Mouse (Mus musculus) frontal cortex, postnatal 25 days (tissue): ENCODE measurements around the gene Zfp14.

Source experiments
- DNase-seq, 2 experiments: peaks; one replicate each; pipeline ENCODE4 v3.0.0; 2022; ENCODE audit warnings: low spot score in 2 of 2

The Zfp14 gene

DNA sequence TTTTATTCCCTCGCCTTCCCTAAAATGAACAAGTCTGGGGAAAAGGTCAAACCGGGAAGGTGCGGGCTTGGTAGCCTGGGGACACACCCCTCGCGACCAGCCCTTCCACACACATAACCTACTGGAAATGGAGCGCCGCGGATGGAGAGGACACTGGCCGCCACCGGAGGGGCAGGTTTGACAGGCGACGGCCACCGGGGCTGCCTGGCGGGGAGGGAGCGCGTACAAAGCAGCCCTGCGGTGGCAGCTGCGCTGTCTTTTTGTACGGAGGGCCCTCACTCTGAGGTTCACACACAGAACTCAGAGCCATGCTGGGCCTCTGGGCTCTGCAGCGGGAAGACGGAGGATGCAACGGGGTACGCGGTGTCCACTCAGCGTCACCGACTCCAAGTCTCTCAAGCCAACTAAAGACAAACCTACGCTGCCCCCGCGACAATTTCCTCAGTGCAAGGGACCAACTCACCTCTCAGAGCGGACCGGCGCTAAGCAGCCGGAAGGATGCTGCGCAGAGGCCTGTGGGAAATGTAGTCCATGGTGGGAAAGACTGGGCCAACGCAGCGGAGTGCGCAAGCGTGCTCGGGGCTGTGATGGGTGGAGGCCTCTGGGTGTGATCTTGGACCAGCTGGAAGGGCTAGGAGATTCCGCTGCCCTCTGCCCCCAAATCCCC is at the start of gene Zfp14:
Zfp14 (minus strand) TSS at position 499 of the 667 bp plus-strand sequence.
- peak; percentile 82 to 86 for DNase-seq

DNA sequence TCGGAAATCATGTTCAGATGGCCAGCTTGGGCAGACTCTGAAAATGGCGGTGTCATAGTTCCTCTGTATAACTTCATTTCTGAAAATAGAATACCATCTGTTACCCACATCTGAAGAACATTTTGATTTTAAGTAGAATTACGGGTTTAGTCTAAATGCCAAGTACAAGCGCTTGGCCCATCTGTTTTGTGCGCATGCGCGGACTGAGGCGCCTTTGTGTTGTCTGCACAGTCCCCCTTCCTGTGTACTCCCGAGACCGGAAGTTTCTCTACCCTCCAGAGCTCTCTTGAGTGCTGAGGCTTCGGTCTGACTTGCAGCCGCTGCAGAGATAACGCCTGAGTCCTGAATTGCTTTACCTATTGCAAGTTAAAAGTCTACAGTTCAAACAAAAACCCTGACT is 48.1 kb upstream of the Zfp14 start:
- DNase-seq, result peak; percentile 58 to 65

DNA sequence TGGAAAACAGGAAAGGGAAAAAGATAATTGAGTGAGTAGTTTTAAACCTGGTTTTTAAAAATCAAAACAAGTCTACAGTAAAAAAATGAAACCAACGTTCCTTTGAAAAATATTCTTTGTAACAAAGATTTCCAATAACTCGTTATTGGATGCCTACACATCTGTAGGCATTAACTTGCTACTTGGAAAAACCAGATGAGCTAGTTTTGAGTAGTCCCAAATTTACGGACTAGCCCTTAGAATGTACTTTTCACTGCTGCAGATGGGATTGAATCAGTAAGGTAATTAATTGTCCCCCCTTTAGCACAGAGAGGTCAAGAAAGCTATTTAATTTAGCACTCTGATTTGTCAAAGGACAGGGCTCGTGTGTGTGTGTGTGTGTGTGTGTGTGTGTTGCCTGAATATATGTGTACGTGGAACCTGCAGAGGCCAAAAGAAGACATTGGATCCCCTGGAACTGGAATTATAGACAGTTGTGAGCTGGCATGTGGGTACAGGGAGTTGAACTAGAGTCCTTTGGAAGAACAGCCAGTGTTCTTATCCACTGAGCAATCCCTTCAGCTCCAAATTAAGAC is 44.5 kb upstream of the Zfp14 start:
- DNase-seq, result no peak

DNA sequence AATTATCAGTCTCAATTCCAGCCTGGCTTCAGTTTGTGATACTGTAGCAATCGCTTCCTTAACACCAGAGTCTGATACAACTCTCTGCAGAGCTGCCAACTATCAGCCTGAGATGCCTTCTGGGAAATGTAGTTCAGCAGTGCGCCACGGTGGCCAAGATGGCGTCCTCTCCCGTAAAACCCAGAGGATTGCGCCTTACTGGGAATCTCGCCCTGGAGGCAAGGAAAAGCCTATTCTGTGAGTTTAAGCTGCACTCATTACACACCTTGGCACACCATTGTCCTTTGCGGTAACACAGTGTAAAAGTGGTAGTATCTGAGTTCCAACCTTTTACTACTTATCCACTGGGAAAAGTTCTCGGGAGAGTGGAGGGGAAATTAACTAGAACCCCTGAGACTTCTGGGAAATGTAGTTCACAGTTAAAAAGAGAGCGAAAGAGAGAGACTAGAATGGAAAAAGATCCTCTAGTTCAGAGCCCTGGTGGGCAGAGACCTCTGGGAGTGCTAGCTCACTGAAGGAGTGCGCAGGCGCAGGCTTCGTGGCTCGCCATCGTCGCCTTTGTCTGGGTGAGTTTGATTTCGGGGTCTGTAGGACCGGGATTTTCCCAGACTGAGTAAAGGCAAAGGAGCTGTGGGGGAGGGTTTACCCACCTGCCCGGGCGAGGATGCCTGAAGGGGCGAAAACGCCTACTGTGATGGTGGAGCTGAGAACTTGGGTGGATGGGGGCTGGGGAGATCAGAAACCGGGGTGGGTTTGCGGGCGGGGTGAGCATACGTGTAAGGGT is 43.7 kb upstream of the Zfp14 start, which contains the start of gene Zfp260:
Zfp260 (plus strand) TSS at position 132 of the 784 bp plus-strand sequence.
- DNase-seq, result peak; percentile 80 to 82

DNA sequence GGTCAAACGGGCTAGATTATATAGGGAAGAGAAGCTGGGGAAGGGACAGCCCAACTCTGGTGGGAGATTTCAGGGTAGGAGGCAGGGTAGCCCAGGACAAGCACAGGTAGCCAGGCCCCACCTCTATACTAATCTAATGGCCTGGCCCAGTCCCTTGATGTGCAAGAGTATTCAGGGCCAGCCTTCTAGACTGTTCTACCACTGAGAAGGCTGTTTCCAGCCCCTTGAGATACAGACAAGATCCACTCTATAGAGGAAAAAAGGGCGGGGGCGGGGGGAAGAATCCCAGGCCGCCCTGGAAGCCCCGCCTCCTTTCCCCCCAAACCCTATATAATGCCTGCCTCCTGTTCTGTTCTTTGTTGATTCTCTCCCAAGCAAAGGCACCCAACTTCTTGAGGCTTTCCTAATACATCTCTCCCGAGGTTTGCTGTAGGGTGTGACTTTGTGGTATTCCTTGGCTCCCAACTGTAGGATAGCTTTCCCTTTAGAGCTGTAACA is 42.8 kb upstream of the Zfp14 start:
- DNase-seq, result no peak

DNA sequence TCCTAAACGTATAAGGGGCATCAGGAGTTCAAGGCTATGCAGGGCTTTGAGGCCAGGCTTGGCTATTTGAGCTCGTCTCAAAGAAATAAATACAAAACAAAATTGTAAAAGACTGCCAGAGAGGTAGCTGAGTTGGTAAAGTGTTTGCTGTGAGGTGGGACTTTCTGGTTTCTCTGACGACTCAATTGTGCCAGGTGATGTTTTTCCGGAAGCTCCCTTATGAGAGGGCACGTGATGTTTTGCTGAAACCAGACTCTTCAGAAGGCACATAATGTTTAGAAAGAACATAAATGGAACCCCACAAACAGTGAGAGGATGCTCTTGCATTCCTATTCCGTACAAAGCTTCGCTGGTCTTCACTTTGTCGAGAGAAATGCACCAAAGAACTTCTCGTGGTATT is 41.5 kb upstream of the Zfp14 start:
- DNase-seq, result no peak

DNA sequence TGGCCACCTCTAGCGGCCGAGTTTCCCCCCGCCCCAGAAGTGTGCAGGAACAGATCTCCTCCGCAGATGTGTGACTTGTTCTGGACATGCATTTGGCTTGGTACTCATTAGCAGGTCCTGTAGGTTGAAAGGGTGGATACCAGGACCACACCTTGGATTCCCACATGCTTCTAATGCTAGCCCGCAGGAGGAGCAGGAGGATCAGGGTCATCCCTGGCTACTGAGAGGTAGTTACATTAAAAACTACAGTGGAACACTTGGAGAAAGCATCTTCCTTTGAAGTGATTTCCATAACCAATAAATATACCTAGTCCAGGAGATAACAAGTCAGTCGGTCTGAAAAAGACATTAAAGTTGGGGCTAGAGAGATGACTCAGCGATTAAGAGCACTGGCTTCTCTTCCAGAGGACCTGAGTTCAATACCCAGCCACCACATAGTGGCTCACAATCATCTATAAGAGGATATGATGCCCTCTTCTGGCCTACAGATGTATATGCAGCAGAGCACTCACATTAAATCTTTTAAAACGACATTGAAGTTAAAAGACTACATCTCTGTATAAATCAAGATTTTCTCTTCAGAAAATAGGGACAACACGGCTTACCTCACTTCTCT is 39.9 kb upstream of the Zfp14 start:
- DNase-seq, result no peak

DNA sequence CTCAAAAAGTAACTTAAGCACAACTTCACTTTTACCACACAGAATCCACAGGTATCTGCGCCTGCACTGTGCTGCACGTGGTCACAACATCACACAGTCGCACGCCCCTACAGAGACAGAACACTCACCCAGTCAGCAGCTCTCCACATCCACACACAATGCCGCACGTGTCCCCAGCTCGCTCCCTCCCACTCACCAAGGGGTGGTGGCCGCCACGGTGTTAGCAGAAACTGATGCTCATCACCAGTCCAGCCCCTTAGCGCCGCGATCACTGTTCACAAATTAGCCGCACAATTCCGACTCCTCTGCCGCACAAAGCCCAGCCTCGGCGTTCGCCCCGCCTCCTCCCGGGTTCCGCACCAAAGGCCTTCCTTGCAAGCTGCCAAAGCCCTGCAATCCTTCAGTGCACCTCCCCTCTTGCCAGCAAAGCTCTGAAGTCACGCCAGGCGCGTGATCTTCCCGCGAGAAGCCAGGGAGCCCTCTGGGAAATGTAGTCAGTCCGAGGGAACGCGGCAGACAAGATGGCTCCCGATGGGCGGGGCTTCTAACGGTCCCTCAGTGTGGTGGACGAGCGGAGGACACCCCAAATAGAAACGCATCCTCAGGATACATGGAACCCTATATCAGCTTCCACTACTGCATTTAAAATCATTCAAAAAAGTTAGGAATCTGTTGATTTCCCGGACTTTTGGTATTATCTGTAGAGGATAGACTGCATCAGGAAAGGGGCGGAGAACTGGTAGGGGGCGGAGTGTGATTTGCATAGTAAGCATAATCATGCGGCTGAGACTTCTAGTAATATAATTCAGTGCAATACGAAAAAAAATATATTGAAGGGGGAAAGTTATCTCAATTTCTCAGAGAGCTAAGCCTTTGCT is 39.2 kb upstream of the Zfp14 start, which contains the start of the genes Gm26920 and Zfp566:
Gm26920 (minus strand) TSS at position 319 of the 878 bp plus-strand sequence.
Zfp566 (minus strand) TSS at position 436 of the 878 bp plus-strand sequence.
- peak; percentile 85 to 93 for DNase-seq

DNA sequence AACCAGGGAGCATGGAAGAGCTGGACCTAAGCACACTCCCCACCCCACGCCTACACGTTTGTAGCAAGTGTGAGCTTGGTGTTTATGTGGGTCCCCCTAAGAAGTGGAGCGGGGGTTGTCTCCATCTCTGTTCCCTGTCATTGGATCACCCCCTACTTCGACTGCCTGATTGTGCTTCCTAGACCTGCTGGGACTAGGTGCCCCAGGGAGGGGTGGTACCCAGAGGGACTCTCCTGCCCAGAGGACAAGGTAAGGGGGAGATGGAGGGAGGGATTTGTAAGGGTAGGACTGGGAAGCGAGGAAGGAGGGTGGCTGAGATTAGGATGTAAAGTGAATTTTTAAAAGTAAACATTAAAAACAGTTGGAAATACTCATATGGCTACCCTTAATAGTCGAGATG is 38.2 kb upstream of the Zfp14 start:
- no peak for DNase-seq

DNA sequence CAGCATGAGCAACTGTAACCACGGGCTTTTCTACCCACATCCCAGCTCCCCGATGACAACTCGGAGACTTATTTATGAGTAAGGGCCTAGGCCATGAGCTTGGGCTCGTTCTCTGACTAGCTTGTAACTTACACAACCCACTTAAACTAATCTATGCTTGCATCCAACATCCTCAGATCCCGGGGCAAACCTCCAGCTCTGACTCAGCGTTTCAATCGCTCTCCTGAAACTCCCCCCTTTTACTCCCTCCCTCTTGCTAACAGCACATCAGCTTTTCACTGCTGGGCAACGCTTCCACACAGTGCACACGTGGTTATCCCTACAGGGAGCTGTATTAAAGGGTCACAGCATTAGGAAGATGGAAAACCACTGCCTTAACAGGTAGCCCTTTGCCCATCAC is 35.3 kb upstream of the Zfp14 start:
- DNase-seq, result peak in 1 of 2 experiments; percentile 24

DNA sequence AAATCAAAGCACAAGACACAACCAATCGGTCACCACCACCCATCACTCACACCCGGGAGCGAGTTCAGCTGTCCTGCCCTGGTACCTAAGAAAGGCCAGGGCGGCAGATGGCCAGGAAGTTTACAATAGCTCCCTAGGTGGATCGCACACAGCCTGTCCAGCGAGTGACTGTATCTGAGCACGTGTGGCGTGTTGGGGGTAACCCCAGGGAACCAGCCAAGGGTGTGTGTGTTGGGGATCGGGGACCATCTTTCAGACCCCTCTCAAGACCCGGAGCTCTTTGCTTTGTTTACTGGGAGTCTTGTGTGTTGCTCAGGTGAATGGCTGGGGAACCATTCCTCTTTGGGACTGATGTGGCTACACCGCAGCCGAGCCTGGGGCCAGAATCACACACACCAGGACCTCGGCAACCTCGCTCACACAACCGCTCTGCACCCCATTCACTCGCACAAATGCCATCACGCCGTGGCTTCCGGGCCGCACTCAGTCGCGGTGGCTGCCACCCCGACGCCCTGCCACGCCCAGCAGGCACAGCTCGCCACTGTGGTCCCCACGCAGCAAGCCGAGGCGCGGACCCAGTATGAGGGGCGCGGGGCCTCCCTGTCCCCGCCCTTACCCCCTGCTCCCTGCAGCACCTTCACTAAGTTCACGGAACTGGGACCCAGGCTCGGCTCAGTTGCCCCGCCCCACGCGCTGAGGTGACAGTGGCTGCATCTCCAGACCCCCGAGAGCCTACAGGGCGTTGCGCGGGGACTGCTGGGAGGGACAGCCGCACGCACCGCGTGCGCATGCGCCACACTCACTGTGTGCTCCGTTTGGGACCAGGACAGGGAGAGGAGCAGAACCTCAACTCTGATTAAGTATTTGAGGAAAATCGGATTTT is 21.2 kb upstream of the Zfp14 start, which contains the start of gene Zfp82:
Zfp82 (minus strand) TSS at position 755 of the 883 bp plus-strand sequence.
- DNase-seq, result peak; percentile 60 to 63

DNA sequence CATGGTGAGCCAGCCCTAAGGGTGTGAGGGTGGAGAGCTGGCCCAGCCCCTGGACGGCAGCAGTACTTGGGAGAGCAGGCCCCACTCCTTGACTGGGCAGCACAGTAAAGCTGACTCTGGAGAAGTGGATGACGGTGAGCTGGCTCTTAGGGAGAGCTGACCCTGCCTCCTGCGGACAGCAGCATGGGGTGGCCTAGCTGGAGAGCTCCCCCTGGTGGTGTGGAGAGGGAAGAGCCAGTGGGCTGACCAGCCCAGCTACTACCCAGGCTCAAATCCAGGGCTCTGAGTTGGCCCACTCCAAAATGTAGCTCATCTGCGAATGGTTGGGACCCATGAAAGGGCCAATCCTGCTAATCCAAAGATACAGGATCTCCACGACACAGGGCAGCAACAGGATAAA is 13.4 kb upstream of the Zfp14 start:
- no peak for DNase-seq

DNA sequence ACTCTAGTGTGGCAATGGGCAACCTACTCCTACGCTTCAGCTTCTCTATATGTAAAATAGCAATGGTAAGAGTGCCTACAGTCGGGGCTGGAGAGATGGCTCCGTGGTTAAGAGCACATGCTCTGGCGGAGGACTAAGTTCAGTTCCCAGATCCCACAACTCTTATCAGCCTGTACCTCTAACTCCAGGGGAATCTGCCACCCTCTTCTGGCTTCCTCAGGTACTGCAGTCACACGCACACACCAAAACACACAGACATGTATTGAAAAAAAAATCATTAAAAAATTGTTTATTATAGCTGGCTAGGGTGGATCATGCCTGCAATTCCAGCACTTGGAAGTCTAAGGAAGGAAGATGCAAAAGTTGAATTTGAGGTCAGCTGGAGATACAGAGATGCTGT is 11.3 kb upstream of the Zfp14 start:
- no peak for DNase-seq

DNA sequence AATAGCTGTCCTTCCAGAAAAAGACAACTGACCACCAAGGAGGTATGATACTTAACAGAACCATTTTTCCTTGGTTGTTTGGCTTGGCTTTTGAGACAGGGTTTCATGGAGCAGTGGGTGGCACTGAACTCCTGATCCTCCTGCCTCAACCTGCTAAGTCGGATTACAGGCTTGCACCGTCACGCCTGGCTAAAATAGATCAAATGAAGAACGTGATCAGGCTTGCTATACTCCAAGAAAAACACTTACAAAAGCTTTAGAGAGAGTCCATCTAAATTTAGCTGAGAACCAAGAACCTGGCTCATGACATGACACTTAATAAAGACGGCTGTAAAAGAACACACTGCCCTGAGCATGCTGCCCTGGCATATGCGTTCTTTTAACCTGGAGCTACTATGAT is 9.2 kb upstream of the Zfp14 start:
- DNase-seq, result no peak

DNA sequence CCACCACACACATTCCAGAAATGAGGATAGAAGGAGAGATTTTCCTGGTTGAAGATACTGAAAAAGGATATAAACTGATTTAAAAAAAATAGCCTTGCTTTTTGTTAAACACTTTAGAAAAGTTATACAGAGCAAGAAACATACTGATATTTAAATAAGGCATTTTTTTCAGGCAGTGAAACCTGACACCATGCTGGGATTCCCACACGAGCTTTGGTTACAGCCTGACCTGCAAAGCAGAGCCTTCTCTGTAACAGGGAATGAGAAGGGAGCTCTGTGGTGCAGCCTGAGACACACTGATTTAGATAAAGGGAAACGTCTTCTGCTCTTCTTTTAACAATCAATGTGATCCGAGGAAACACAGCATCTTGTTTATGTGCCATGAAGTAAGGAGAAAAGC is 2.4 kb upstream of the Zfp14 start:
- no peak for DNase-seq

DNA sequence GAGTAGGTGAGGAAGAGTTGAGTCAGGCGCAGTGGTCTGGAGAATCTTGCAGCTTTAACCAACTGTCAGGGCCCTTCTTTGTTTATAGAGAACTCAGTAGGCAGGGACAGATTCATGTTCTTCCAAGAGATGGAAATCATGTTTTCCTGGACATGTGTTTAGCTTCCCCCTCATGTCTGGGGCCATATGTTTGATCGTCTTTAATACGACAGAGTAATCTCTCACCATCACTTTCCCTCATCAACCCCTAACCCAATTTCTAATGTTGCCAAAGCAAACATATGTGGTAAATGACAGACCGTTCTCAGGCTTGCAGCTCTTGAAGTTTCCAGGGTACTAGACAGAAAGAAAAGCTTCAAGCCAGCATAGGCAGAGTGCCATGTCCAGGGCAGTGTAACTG is 3.1 kb downstream of the Zfp14 start:
- DNase-seq, result no peak

DNA sequence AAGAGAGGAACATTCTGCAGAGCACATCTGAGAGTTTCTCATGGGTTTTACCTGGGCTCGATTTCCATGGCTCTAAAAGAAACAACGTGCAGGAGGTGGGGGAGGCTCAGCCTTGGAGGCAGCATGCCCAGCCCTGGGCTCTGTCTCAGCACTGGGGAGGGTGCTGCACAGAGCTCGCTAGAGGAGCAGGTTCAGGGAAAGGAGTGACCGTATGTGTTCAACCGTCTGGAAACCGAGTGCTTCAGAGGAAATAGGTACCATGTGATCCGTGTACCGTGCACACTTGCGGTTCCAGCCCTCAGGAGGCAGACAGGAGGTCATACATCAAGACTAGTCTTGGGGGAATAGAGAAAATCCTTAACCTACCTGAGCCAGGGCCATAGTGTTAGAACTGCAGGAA is 6.8 kb downstream of the Zfp14 start:
- no peak for DNase-seq

DNA sequence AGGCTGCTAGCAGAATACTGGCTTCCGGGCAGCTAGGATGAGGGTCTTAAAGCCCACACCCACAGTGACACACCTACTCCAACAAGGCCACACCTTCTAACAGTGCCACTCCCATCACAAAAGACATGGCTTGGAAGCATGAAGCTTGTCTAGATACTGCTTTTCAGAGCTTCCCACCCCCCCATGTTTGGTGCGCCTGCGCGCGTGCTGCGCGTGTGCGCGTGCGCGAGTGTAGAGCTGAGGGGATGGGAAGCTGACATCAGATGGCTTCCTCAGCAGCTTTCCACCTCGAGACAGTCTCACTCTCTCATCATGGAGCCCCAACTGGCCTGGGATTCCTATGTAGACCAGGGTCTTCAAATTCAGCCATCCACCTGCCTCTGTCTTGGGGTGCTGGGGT is 16.8 kb downstream of the Zfp14 start:
- no peak for DNase-seq

DNA sequence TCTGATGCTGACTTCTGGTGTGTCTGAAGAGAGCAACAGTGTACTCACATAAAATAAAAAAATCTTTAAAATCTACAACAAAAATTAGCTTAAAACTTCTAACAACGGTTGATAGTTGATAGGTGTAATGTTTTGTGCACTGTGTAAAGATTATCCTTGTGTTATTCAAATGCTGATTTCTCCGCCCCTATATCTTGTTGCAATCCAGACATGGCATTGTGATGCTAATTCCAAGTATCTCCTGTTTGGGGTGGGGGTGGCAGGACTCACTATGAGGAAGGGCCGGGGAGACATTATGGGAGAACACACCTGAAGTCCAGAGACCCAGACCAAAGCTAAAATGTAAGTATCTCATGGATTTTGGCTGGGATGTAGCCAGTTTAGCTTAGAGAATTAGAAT is 19.8 kb downstream of the Zfp14 start:
- no peak for DNase-seq

DNA sequence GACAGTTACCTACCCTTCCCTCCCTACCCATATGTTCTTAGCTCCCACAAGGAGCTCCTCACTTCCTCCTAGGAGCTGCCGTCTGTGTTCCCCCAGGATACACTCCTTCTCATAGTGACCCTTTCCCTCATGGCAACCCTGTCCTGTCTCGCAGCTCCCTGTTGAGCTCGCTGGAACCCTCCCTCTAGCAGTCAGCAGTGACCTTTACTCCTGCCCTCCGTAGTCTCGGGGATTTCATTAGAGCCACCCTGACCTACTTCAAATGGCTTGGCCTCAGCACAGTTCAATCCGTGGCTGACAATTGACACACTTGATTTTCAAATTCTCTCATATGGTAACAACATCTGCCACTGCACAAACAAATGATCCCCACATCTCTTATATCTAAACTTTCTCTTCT is 20.5 kb downstream of the Zfp14 start:
- no peak for DNase-seq
